Mouse (Mus musculus): ENCODE measurements around the gene Hps5. TPM values are rescaled to one million over a fixed set of nuclear protein-coding genes. Genes with fewer than 3 reads are reported as not detected.
"Not testable (repeated sequence)": the region's sequence is repeated elsewhere in the genome, so short reads cannot be mapped to it uniquely, and the experiment has no call there.

Hps5 gene
- polyA plus RNA-seq, 1 experiment = 1.0 TPM

GRCm38 (mm10) chr7:46770706-46771105 is 25.2 kb downstream of the Hps5 start:
- Histone ChIP-seq H3K27me3 (replicated peaks) (no peaks in the 10 kb centered on the region), H3K4me3 (replicated peaks) (no peak overlapping the region), H3K4me1 (0 out of 2 replicates have a peak, but pooled peaks cover 3% of the 10 kb centered on the region), H3K36me3 (replicated peaks; ENCODE audit: low read length) (peaks cover 93% of the 10 kb centered on the region), H3K9me3 (no peaks in the 10 kb centered on the region)
- TF ChIP-seq FLI1 (IDR thresholded peaks at IDR 0.05; ENCODE audit: low read length) (no peak), GATA1 (IDR thresholded peaks at IDR 0.05; ENCODE audit: borderline replicate concordance, low read length) (no peak)

GRCm38 (mm10) chr7:46768451-46768850 is 27.4 kb downstream of the Hps5 start:
- Histone ChIP-seq H3K36me3 (replicated peaks; ENCODE audit: low read length) (peaks cover 92% of the 10 kb centered on the region), H3K9me3 (no peaks in the 10 kb centered on the region), H3K27me3 (replicated peaks) (no peaks in the 10 kb centered on the region), H3K4me1 (0 out of 2 replicates have a peak, but pooled peaks cover under 1% of the 10 kb centered on the region), H3K4me3 (replicated peaks) (no peak overlapping the region)
- TF ChIP-seq FLI1 (IDR thresholded peaks at IDR 0.05; ENCODE audit: low read length) = no peak
- TF ChIP-seq GATA1 (IDR thresholded peaks at IDR 0.05; ENCODE audit: borderline replicate concordance, low read length) = no peak

- Histone ChIP-seq H3K27me3 (replicated peaks) (no peaks in the 10 kb centered on the region), H3K9me3 (no peaks in the 10 kb centered on the region), H3K36me3 (replicated peaks; ENCODE audit: low read length) (peaks cover 92% of the 10 kb centered on the region), H3K4me1 (no peaks in the 10 kb centered on the region), H3K4me3 (replicated peaks) (no peak overlapping the region)
- TF ChIP-seq FLI1 (IDR thresholded peaks at IDR 0.05; ENCODE audit: low read length) (no peak), GATA1 (IDR thresholded peaks at IDR 0.05; ENCODE audit: borderline replicate concordance, low read length) (no peak)
These were observed 28.5 kb downstream of the Hps5 start for GRCm38 (mm10) chr7:46767371-46767770.

GRCm38 (mm10) chr7:46764672-46765071 is 31.2 kb downstream of the Hps5 start:
- TF ChIP-seq FLI1 (IDR thresholded peaks at IDR 0.05; ENCODE audit: low read length) (no peak), GATA1 (IDR thresholded peaks at IDR 0.05; ENCODE audit: borderline replicate concordance, low read length) (no peak)
- Histone ChIP-seq H3K4me1 (peaks cover 7% of the 10 kb centered on the region), H3K36me3 (replicated peaks; ENCODE audit: low read length) (peaks cover 97% of the 10 kb centered on the region), H3K4me3 (replicated peaks) (no peak overlapping the region), H3K27me3 (replicated peaks) (no peaks in the 10 kb centered on the region), H3K9me3 (no peaks in the 10 kb centered on the region)

GRCm38 (mm10) chr7:46762601-46763000 is 33.3 kb downstream of the Hps5 start:
- Histone ChIP-seq H3K27me3 (replicated peaks) (no peaks in the 10 kb centered on the region), H3K9me3 (no peaks in the 10 kb centered on the region), H3K4me3 (replicated peaks) (no peak overlapping the region), H3K4me1 (peaks cover 8% of the 10 kb centered on the region), H3K36me3 (replicated peaks; ENCODE audit: low read length) (peaks cover 89% of the 10 kb centered on the region)
- TF ChIP-seq GATA1 (IDR thresholded peaks at IDR 0.05; ENCODE audit: borderline replicate concordance, low read length) (no peak), FLI1 (IDR thresholded peaks at IDR 0.05; ENCODE audit: low read length) (no peak)

- no peak for TF ChIP-seq FLI1 (IDR thresholded peaks at IDR 0.05; ENCODE audit: low read length)
- TF ChIP-seq GATA1 (IDR thresholded peaks at IDR 0.05; ENCODE audit: borderline replicate concordance, low read length) = no peak
- Histone ChIP-seq H3K27me3 (replicated peaks) (no peaks in the 10 kb centered on the region), H3K4me1 (peaks cover 21% of the 10 kb centered on the region), H3K9me3 (no peaks in the 10 kb centered on the region), H3K4me3 (replicated peaks) (no peak overlapping the region), H3K36me3 (replicated peaks; ENCODE audit: low read length) (peaks cover 76% of the 10 kb centered on the region)
These were observed 34.6 kb downstream of the Hps5 start for GRCm38 (mm10) chr7:46761049-46761795.

GRCm38 (mm10) chr7:46751490-46751889 is 44.4 kb downstream of the Hps5 start, which contains the start of gene Saa2:
Gene Saa2 (plus strand): TSS chr7:46751790.
- H3K36me3 ChIP-seq (replicated peaks; ENCODE audit: low read length) = no peaks in the 10 kb centered on the region
- H3K4me3 ChIP-seq (replicated peaks) = no peak within 1 kb of the TSS
- TF ChIP-seq GATA1 (IDR thresholded peaks at IDR 0.05; ENCODE audit: borderline replicate concordance, low read length) = no peak
- H3K27me3 ChIP-seq (replicated peaks) = peaks cover 35% of the 10 kb centered on the region
- no peaks in the 10 kb centered on the region for H3K9me3 ChIP-seq
- H3K4me1 ChIP-seq = peaks cover 52% of the 10 kb centered on the region

- H3K4me3 ChIP-seq (replicated peaks) = no peak overlapping the region
- no peaks in the 10 kb centered on the region for H3K36me3 ChIP-seq (replicated peaks; ENCODE audit: low read length)
- H3K27me3 ChIP-seq (replicated peaks) = peaks cover 46% of the 10 kb centered on the region
- no peaks in the 10 kb centered on the region for H3K9me3 ChIP-seq
- peaks cover 25% of the 10 kb centered on the region for H3K4me1 ChIP-seq
- TF ChIP-seq GATA1 (IDR thresholded peaks at IDR 0.05; ENCODE audit: borderline replicate concordance, low read length) (no peak), FLI1 (IDR thresholded peaks at IDR 0.05; ENCODE audit: low read length) (no peak)
These were observed 47.4 kb downstream of the Hps5 start for GRCm38 (mm10) chr7:46748459-46748858.

GRCm38 (mm10) chr7:46746381-46746780 is 49.5 kb downstream of the Hps5 start:
- Histone ChIP-seq H3K27me3 (replicated peaks) (peaks cover 48% of the 10 kb centered on the region), H3K9me3 (no peaks in the 10 kb centered on the region), H3K4me3 (replicated peaks) (no peak overlapping the region), H3K4me1 (peaks cover 22% of the 10 kb centered on the region), H3K36me3 (replicated peaks; ENCODE audit: low read length) (no peaks in the 10 kb centered on the region)
- TF ChIP-seq FLI1 (IDR thresholded peaks at IDR 0.05; ENCODE audit: low read length) = no peak
- no peak for TF ChIP-seq GATA1 (IDR thresholded peaks at IDR 0.05; ENCODE audit: borderline replicate concordance, low read length)

GRCm38 (mm10) chr7:46745816-46746215 is 50.0 kb downstream of the Hps5 start:
- Histone ChIP-seq H3K27me3 (replicated peaks) (peaks cover 47% of the 10 kb centered on the region), H3K9me3 (no peaks in the 10 kb centered on the region), H3K4me3 (replicated peaks) (no peak overlapping the region), H3K36me3 (replicated peaks; ENCODE audit: low read length) (no peaks in the 10 kb centered on the region), H3K4me1 (peaks cover 28% of the 10 kb centered on the region)
- TF ChIP-seq FLI1 (IDR thresholded peaks at IDR 0.05; ENCODE audit: low read length) (no peak), GATA1 (IDR thresholded peaks at IDR 0.05; ENCODE audit: borderline replicate concordance, low read length) (no peak)

- Histone ChIP-seq H3K4me1 (peaks cover 46% of the 10 kb centered on the region), H3K27me3 (replicated peaks) (peaks cover 26% of the 10 kb centered on the region)
- H3K9me3 ChIP-seq; H3K4me3 ChIP-seq (replicated peaks); H3K36me3 ChIP-seq (replicated peaks; ENCODE audit: low read length): not testable (repeated sequence)
These were observed 53.0 kb downstream of the Hps5 start, which contains the start of gene Saa1 for GRCm38 (mm10) chr7:46742880-46743279. Gene Saa1 (minus strand): TSS chr7:46742980.

GRCm38 (mm10) chr7:46740041-46740440 is 55.8 kb downstream of the Hps5 start:
- H3K4me3 ChIP-seq (replicated peaks); H3K9me3 ChIP-seq; H3K36me3 ChIP-seq (replicated peaks; ENCODE audit: low read length): not testable (repeated sequence)
- Histone ChIP-seq H3K4me1 (peaks cover 46% of the 10 kb centered on the region), H3K27me3 (replicated peaks) (peaks cover 20% of the 10 kb centered on the region)
